Mouse (Mus musculus) kidney, postnatal 25 days (tissue): ENCODE results near the gene Ap5z1.

Experiments used
- DNase-seq, 2 experiments: peaks; one replicate each; pipeline ENCODE4 v3.0.0; 2021; ENCODE audit warnings: mixed read lengths in 2 of 2

Ap5z1 gene

GRCm38 (mm10) chr5:142440451-142441147 is 23.1 kb upstream of the Ap5z1 start:
- DNase-seq, result peak; percentile 96 to 99

GRCm38 (mm10) chr5:142441332-142442044 is 22.3 kb upstream of the Ap5z1 start:
- DNase-seq, result peak; percentile 22 to 61

DNA sequence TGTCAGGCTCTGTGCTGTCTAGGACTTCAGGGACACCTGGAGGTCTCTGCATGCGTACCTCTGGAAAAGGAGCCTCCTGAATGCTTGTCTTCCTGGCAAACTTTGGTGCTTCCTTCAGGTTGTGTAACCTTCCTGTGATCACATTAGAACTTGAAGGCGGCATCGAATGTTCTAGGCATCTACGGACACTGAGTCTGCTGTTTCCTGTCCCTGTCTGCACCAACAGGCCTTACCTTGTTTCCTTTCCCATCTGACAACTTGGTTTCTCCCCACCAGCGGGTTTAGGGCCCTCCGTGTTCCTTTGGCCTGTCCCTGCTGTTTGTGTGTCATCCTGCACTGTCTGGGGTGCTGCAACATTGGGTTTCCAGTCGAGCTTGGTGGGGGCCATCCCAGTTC is 21.7 kb upstream of the Ap5z1 start:
- DNase-seq, result no peak

DNA sequence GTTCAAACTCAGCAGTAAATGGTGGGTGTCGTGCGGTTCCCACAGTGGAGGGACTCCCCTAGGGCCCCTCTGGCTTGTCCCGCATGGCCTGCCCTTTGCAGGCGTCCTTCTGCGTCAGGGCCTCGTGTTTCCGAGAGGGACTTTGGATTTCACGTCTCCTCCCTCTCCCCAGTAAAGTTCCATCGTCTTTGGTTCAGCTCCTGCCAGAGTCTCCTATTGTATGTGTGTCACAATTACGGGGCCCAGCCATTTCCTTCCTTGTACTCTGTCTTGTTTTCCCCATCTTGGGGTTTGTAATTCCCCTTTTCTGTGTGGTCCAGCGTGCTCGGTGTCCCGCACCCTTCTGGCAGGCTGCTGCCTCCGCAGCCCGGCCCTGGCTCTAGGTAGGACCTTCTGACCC is 20.2 kb upstream of the Ap5z1 start:
- no peak for DNase-seq

DNA sequence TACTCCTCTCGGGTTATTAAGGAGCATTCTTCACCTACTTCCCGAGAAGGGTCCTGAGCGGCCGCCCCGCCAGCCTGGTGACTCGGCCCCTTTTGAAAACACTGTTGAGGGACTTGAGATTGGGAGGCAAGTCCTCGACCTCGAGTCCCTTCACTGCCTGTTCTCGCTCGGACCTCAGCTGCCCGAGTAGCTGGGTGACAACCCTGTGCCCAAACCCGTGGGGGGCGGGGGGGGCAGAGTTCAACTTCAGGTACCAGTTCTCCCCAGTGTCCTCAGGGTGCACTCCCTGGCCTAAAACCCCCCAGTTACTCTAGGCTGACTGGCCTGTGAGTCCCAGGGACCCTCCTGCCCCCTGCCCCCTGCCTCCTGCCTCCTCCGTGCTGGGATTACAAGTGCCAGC is 19.8 kb upstream of the Ap5z1 start:
- DNase-seq, result no peak

DNA sequence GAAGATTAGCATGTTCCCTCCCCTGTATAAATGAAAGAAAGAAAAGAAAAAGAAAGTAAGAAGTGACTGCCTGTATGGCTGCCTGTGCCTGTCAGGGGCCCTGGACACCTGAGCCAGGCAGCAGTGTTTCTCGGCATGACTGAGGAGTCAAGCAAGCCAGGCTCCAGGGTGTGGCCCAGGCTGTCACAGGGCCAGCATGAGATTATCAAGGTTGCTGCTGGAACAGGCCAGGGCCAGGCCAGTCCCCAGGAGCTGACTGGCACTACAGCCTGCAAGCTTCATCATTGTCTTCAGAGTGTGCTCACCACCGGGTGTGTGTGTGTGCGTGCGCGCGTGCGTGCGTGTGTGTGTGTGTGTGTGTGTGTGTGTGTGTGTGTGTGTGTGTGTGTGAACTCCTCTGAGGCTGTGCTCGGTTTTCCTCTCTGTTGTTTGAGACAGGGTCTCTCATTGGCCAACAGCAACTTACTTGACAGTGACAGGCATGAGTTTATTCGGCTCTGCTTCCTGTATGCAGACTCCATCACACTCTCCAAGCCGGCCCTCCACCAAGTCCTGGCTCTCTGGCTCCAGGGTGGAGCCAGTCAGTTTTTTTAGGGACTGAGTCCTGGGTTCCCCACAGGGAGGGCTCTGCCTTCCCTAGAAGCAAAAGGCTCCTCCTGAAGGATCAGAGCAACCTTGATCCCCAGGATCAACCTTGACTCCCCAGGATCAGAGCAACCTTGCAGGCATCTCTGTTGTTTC is 18.8 kb upstream of the Ap5z1 start:
- no peak for DNase-seq

- no peak for DNase-seq
These were observed 18.0 kb upstream of the Ap5z1 start for GRCm38 (mm10) chr5:142445709-142446108.

- peak; percentile 85 to 95 for DNase-seq
These were observed 15.7 kb upstream of the Ap5z1 start for GRCm38 (mm10) chr5:142448076-142448475.

GRCm38 (mm10) chr5:142448623-142449022 is 15.1 kb upstream of the Ap5z1 start:
- DNase-seq, result no peak

- DNase-seq, result no peak
These were observed 12.9 kb upstream of the Ap5z1 start for GRCm38 (mm10) chr5:142450846-142451245.

GRCm38 (mm10) chr5:142451759-142452158 is 12.0 kb upstream of the Ap5z1 start:
- DNase-seq, result peak; percentile 65 to 89

DNA sequence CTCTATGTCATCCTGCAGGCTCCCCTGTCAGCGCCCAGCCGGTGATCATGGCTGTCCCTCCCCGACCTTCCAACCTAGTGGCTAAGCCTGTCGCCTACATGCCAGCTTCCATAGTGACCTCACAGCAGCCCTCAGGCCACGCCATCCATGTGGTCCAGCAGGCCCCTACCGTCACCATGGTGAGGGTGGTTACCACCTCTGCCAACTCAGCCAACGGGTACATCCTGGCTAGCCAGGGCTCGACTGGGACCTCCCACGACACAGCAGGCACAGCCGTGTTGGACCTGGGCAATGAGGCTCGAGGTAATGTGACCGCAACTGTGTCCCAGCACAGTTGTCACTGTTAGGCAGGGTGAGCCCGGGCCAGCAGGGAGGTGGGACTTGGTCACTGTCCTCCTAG is 10.0 kb upstream of the Ap5z1 start:
- no peak for DNase-seq

GRCm38 (mm10) chr5:142456318-142456717 is 7.4 kb upstream of the Ap5z1 start:
- DNase-seq, result no peak

DNA sequence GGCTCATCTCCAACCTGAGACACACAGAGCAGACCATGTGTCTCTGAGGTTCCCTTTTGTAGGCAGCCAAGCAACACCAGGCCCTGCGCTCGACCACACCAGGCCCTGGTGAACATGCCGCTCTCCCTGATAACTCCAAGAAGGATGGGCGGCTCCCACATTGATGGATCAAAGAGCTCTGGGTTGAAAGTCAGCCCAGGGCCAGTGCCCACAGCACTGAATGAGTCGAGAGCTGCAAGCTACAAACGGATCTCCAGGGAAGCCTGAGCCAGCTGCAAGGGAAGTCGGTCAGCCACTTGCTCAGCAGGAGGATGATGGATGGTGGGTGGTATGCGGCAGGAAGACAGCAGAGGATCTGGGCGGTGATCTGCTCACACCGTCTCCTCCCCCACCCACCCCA is 6.4 kb upstream of the Ap5z1 start:
- DNase-seq, result peak; percentile 35 to 76

DNA sequence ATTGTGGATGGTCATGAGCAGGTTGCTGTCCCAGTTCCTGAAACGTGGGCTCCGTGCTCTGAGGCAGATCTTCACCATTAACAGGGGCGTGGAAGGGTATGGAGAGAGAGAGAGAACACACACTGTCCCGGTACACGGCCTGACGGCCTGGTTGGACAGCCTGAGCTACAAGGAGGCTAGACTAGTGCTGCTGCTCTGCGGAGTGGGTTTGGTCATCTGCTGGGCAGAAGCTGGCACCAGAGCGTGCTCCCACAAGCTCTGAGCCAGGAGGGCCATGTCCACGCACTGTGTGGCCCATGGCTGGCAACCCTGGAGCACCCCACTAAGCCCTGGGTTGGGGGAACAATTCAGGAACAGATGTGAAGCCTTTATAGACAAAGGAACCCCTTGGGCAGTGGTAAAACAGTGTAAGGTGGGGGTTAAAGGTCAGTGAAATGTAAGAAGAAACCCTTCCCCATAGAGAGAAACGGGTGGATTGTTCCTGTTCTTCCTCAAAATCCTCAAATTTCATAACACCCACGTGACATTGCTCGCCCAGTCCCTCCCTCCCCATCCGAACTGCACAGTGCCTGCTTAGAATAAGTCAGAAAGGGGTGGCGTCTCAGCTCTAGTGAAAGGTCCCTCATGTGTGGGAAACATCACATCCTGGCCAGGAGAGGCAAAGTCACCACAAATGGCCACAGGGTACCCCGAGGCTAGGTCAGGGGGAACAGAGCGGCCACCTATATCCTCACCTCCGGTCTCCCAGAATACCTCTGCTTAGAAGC is 4.8 kb upstream of the Ap5z1 start:
- no peak for DNase-seq

DNA sequence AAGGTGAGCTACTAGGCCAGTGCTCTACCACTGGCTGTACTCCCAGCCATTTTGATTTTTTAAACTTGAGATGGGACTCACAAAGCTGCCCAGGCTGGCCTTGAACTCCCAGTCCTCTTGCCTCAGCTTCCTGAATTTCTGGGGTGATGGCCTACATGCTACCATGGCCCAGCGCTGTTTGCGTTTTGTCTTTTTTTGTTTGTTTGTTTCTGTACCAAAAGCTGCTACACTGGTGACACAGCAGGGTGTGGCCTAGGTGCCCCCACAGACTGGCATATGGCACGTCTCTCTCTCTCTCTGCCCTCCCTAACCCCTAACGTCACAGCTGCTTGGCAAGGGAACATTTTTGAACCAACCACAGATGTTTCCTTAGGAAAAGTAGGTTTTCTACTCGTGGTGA is 3.9 kb upstream of the Ap5z1 start:
- DNase-seq, result no peak

GRCm38 (mm10) chr5:142461942-142462640 is 1.7 kb upstream of the Ap5z1 start:
- DNase-seq, result no peak

DNA sequence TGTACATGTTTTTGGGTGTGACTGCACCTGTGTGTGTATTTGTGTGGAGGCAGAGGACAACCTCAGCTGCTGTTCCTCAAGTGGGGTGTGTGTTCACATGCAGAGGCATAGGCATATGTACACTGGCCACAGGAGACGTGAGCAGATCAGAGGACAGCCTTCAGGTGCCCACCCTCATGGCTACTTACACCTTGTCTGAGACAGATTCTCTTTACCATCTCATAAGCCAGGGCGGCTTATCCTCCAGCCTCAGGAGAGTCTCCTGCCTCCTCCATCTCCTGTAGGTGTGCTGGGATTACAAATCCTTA is 1.1 kb upstream of the Ap5z1 start:
- no peak for DNase-seq

GRCm38 (mm10) chr5:142463011-142463410 is 733 bp upstream of the Ap5z1 start:
- DNase-seq, result no peak

GRCm38 (mm10) chr5:142468375-142468774 is 4.6 kb downstream of the Ap5z1 start:
- no peak for DNase-seq

GRCm38 (mm10) chr5:142469796-142470195 is 6.1 kb downstream of the Ap5z1 start:
- DNase-seq, result no peak

- no peak for DNase-seq
These were observed 10.0 kb downstream of the Ap5z1 start for GRCm38 (mm10) chr5:142473696-142474095.

GRCm38 (mm10) chr5:142475669-142476068 is 11.9 kb downstream of the Ap5z1 start:
- peak in 1 of 2 experiments; percentile 38 for DNase-seq
